Mouse (Mus musculus) ES-Bruce4 (cell line): ENCODE data around the gene Rbm26. TPM values are rescaled to one million over a fixed set of nuclear protein-coding genes. Genes with fewer than 3 reads are reported as not detected.

Source experiments
- H3K27ac ChIP-seq: 2 replicates; pipeline ENCODE4 v1.5.1; 2012; ENCODE audit warnings: low read length, inconsistent platforms; ENCODE audit not compliant: insufficient read depth
- H3K27me3 ChIP-seq: 2 replicates; pipeline ENCODE4 v1.6.1; 2012; ENCODE audit warnings: mild to moderate bottlenecking, low read length, inconsistent platforms; ENCODE audit not compliant: control insufficient read depth, poor library complexity, insufficient read depth, severe bottlenecking
- H3K36me3 ChIP-seq: 2 replicates; pipeline ENCODE4 v1.6.1; 2012; ENCODE audit warnings: inconsistent platforms, mild to moderate bottlenecking, low read length, moderate library complexity; ENCODE audit not compliant: control insufficient read depth, poor library complexity, insufficient read depth, severe bottlenecking
- H3K4me1 ChIP-seq: one replicate; pipeline ENCODE4 v1.8.1; 2011; ENCODE audit warnings: low read length; ENCODE audit not compliant: control insufficient read depth, insufficient read depth
- H3K4me3 ChIP-seq: 2 replicates; pipeline ENCODE4 v1.5.1; 2011; ENCODE audit warnings: low read depth, mild to moderate bottlenecking, low read length
- H3K9ac ChIP-seq: 2 replicates; pipeline ENCODE4 v1.6.1; 2012; ENCODE audit warnings: low read depth, mild to moderate bottlenecking, inconsistent platforms; ENCODE audit not compliant: poor library complexity, severe bottlenecking
- H3K9me3 ChIP-seq: replicated peaks from 2 replicates; pipeline ENCODE4 v1.6.1; 2012; ENCODE audit warnings: mild to moderate bottlenecking, low read length, inconsistent platforms; ENCODE audit not compliant: control insufficient read depth, poor library complexity, insufficient read depth, severe bottlenecking
- CTCF ChIP-seq: IDR thresholded peaks from one replicate; pipeline ENCODE4 v1.8.1; 2011; ENCODE audit warnings: low read depth, low read length
- EP300 ChIP-seq: IDR thresholded peaks from 2 replicates; pipeline ENCODE4 v1.6.1; 2011; ENCODE audit warnings: low read depth, low read length; ENCODE audit not compliant: insufficient read depth
- POLR2A ChIP-seq: IDR thresholded peaks from one replicate; pipeline ENCODE4 v1.8.1; 2011; ENCODE audit warnings: low read length; ENCODE audit not compliant: insufficient read depth
- polyA plus RNA-seq: library from polyadenylated mRNA; stranded (reverse); fragments of >200 nt; gene quantifications from 2 replicates; pipeline ENCODE4 v1.2.4, GENCODE M21; 2011; ENCODE audit warnings: low read depth; ENCODE audit not compliant: missing spikeins, insufficient read depth, insufficient read length

Rbm26 gene
- polyA plus RNA-seq: 156 and 173 TPM in 2 replicates

DNA sequence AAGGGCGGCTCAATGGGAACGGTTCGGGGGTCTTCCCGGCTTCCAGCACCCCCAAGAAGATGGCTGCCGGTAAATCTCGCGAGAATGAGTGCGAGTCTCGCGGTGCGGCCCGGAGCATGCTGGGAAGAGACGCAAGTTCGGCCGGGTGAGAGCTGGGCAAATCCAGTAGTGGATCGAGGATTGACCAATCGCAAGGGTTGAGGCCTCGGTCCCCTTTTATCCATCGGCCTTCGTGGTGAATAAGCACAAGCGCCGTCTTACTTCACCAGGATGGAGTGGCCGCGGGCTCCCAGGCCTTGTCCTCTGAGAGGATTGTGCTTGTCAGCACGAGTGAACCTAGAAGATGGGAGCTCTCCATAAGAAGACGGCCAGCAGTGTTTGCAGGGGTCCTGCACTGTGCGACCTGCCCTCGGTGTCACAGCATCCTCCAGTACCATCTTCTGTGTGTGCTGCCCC lies at the start of gene Rbm26:
Gene Rbm26, minus strand, starts transcription at position 90 of the 456 bp plus-strand sequence.
- Histone ChIP-seq H3K27me3 (no peaks in the 10 kb centered on the region), H3K9me3 (no peaks in the 10 kb centered on the region), H3K4me1 (no peaks in the 10 kb centered on the region), H3K9ac (peak within 1 kb of the TSS; percentile 95), H3K36me3 (peaks cover 3% of the 10 kb centered on the region; the same call in 1 of the 2 replicates), H3K27ac (peak within 1 kb of the TSS; percentile 74), H3K4me3 (peak within 1 kb of the TSS; percentile 89)
- TF ChIP-seq POLR2A: peak; percentile 89
- TF ChIP-seq CTCF: no peak
- 0 out of 2 replicates have a peak, but pooled peaks have one; percentile 52 for TF ChIP-seq EP300

DNA sequence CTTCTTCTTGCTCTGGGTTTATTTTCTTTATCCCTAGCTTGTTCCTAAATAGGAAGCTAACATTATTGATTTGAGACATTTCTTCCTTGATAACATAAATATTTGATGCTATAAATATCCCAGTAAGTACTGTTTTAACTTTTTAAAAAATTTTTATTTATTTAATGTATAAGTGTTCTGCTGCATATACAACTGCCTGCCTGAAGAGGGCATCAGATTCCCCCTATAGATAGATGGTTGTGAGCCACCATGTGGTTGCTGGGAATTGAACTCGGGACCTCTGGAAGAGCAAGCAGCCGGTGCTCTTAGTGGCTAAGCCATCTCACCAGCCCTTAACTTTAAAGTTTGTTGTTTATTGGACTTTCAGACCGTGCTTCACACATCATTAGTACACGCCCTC lies 48.7 kb upstream of the Rbm26 start:
- no peaks in the 10 kb centered on the region for H3K4me1 ChIP-seq
- no peaks in the 10 kb centered on the region for H3K36me3 ChIP-seq
- H3K27ac ChIP-seq: no peak overlapping the region
- H3K9ac ChIP-seq: no peak overlapping the region
- no peak overlapping the region for H3K4me3 ChIP-seq
- H3K27me3 ChIP-seq: no peaks in the 10 kb centered on the region
- no peaks in the 10 kb centered on the region for H3K9me3 ChIP-seq
- TF ChIP-seq CTCF (peak; percentile 11), POLR2A (no peak)

DNA sequence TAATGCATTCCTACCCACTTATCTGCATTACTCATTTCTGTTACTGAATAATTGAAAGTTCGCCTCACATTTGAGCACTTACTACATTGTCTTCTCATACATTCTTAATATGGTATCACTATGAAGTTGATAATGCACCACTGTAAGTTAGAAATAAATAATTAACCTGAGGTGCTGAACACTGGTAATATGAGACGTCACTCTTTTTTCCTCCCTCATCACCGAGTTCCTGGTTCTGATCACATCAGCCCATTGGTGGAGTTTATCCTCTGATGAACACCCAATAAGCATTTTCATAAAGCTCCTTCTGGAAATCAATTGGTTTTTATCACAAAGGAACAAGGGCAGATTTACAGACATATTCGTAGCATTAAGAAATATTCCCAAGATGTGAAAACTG lies 45.1 kb upstream of the Rbm26 start:
- no peaks in the 10 kb centered on the region for H3K4me1 ChIP-seq
- no peak overlapping the region for H3K4me3 ChIP-seq
- H3K27ac ChIP-seq: no peak overlapping the region
- no peaks in the 10 kb centered on the region for H3K27me3 ChIP-seq
- H3K9ac ChIP-seq: no peak overlapping the region
- H3K9me3 ChIP-seq: no peaks in the 10 kb centered on the region
- no peaks in the 10 kb centered on the region for H3K36me3 ChIP-seq
- TF ChIP-seq CTCF: no peak
- no peak for TF ChIP-seq POLR2A
- TF ChIP-seq EP300: no peak

DNA sequence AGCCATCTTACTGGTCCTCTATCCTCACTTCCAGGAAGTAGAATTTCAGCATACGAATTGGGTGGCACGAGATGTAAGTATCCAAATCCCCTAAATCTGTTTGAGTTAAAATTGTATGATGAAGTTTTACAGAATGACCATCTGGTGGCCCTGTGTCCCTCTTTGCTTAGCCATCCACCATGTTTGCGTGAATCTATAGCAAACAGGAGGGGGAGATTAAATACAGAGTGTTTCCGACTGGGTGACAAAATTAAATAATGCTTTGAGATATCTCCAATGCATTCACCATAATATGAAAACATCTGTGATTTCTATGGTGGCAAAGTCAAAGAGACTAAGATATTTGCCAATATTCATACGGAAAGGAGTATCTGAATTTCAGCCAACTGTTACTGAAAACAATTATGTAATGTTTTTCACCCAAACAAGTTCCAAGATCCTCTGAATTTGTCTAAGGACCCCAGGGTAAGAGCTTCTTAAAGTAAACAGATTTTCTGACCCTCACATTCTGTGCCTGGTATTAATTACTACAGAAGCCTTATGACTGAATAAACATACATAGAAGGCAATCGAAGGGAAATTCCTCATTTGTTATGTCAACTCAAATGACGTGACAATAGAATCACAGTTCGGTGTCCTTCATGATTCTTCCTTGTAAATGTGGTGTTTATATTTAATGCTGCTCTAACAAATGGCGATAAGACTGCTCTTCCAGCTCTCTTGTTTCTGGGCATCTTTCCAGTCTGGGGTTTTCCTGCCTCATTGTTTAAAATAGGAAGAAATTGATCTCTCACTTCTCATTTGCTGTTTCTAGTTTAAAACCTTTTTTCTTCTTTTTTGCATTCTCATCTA lies 42.6 kb upstream of the Rbm26 start:
- Histone ChIP-seq H3K27ac (no peak overlapping the region), H3K4me1 (no peaks in the 10 kb centered on the region), H3K9ac (no peak overlapping the region), H3K27me3 (no peaks in the 10 kb centered on the region), H3K4me3 (no peak overlapping the region), H3K36me3 (no peaks in the 10 kb centered on the region), H3K9me3 (no peaks in the 10 kb centered on the region)
- TF ChIP-seq CTCF (no peak), EP300 (no peak), POLR2A (no peak)

DNA sequence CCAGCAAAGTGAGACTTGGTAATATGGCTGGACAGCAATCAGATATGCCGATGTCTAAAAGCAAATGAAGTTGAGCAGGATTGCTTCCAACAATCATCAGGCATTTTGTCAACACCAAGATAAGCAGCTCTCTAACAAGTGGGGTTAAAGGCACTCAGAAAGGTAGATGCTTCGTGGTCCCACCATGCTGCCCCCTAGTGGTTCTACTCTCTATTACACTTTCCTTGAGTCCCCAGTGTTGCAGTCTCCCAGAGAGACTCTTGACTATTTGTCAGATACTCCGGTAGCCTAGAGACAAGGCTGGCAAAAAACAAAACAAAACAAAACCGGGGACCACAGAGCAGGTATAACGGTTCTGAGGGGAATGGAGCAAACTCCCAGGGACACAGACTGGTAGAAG lies 21.3 kb upstream of the Rbm26 start:
- H3K27ac ChIP-seq: no peak overlapping the region
- H3K4me3 ChIP-seq: no peak overlapping the region
- H3K27me3 ChIP-seq: no peaks in the 10 kb centered on the region
- peaks cover 4% of the 10 kb centered on the region; the same call in 1 of the 2 replicates for H3K9me3 ChIP-seq
- H3K36me3 ChIP-seq: no peaks in the 10 kb centered on the region
- no peak overlapping the region for H3K9ac ChIP-seq
- peaks cover 8% of the 10 kb centered on the region for H3K4me1 ChIP-seq
- TF ChIP-seq CTCF (no peak), EP300 (no peak), POLR2A (no peak)

DNA sequence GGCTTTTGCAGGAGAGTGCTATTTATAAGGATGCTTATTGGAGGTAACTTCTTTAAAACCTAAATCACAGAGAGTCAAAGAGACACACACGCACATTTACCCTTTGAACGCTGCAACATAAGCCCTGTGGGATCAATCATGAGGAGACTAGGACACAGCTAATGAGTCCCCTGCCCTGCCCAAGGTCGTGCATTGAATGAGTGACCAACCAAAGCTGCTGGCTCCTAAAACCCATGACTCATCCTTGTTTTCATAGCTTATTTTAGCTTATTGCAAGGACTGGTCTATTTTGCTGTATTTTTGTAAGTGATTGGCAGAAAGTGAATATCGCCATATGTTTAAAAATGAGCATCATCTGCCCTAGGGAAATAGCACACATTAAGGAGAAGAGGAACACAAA lies 17.6 kb upstream of the Rbm26 start:
- 0 out of 2 replicates have a peak, but pooled peaks have one; percentile 72 for TF ChIP-seq EP300
- no peak for TF ChIP-seq CTCF
- Histone ChIP-seq H3K4me3 (no peak overlapping the region), H3K27me3 (no peaks in the 10 kb centered on the region), H3K4me1 (peaks cover 10% of the 10 kb centered on the region), H3K9me3 (peaks cover 2% of the 10 kb centered on the region; the same call in 1 of the 2 replicates), H3K36me3 (no peaks in the 10 kb centered on the region), H3K9ac (no peak overlapping the region), H3K27ac (peak overlapping the region; percentile 90)
